Mouse (Mus musculus): ENCODE measurements around the gene Pmepa1.

DNA sequence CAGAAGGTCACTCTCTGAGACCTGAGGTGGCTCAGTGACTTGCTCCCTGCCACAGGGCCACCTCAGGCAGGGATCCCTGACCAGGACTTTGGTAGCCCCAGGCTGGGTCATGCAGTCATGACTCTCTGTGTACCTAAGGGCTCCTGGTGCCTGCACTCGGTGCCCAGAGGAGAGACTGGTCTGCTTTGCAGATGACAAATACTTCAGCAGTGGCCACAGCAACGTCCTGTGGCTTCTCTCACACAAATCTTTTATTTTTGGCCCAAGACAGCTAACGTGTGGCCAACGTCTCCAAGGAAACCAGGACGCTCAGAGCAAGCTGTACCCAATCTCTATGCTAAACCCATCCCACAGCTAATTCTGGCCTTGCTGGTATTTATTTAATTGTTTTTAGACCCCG lies 16.7 kb upstream of the Pmepa1 start:
- no peak for TF ChIP-seq CTCF (IDR thresholded peaks at IDR 0.05; ENCODE audit: insufficient read depth, low read depth, low read length)
- TF ChIP-seq POLR2A (IDR thresholded peaks at IDR 0.05; ENCODE audit: insufficient read depth, low read depth, low read length) = no peak

Measured in olfactory bulb, adult 2 months (tissue).